Mouse (Mus musculus): Measurements from ENCODE around the gene Plcb1. TPM values are rescaled to one million over a fixed set of nuclear protein-coding genes. Genes with fewer than 3 reads are reported as not detected.
"Not testable (repeated sequence)": the region's sequence is repeated elsewhere in the genome, so short reads cannot be mapped to it uniquely, and the experiment has no call there.

Plcb1 gene
- polyA plus RNA-seq, 1 experiment from 2014 or later: 10.3 TPM

DNA sequence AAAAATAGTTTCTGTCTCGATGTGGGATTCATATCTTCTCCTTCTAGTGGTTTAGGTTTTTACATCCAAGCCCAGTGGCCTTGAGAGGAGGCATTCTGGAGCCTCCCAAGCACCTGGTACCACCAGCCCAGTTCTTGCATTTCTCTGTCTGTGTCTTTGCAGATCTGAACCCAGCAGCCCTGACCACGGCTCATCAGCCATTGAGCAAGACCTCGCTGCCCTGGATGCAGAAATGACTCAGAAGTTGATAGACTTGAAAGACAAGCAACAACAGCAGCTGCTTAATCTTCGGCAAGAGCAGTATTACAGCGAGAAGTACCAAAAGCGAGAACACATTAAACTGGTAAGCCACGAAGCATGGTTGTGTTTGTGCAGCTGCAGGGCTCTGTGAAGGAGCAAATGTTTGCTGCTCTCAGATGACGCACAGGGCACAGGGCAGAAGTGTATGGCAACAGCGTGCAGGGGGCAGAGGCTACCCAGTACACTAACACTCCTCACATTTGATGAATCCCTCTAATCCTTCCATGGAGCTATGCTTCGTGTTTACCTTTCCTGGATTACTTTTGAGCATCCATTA lies 584.5 kb downstream of the Plcb1 start:
- no peaks in the 10 kb centered on the region for H3K27me3 ChIP-seq
- H3K4me2 ChIP-seq (replicated peaks): no peak overlapping the region
- H3K4me3 ChIP-seq: no peak overlapping the region
- no peak overlapping the region for H3K27ac ChIP-seq (replicated peaks)
- no peaks in the 10 kb centered on the region for H3K9me3 ChIP-seq
- H3K9ac ChIP-seq (replicated peaks): no peak overlapping the region
- no peaks in the 10 kb centered on the region for H3K36me3 ChIP-seq
- ATAC-seq (ENCODE audit: low FRiP score, low read depth): no peak
- H3K4me1 ChIP-seq: no peaks in the 10 kb centered on the region
- WGBS: 60% methylated on average over 10 of the region's 10 CpGs

GRCm38 (mm10) chr2:135380796-135381195 lies 594.9 kb downstream of the Plcb1 start:
- H3K9me3 ChIP-seq; H3K36me3 ChIP-seq; H3K4me3 ChIP-seq; H3K9ac ChIP-seq (replicated peaks); ATAC-seq (ENCODE audit: low FRiP score, low read depth); H3K4me2 ChIP-seq (replicated peaks); H3K27ac ChIP-seq (replicated peaks); H3K27me3 ChIP-seq; H3K4me1 ChIP-seq: not testable (repeated sequence)
- 25% methylated on average over 7 of the region's 7 CpGs for WGBS

DNA sequence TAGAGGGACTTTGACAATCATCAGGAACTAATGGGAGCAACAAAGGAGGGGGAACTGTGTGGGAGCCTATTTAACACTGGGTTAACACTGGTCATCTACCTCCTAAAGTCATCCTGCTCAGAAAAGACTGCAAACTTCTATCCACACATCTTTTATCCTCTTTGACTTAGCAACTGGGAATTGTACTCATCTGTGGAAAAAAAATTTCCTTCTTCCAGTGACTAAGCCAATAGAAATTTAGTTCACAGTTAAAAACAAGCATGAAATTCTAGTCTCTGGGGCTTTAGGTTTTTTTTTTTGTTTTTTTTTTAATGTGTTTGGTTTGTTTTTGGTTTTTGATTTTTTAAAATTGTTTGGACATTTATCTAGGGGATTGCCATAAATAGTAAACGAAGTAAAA lies 595.5 kb downstream of the Plcb1 start:
- H3K4me3 ChIP-seq: no peak overlapping the region
- H3K9ac ChIP-seq (replicated peaks): no peak overlapping the region
- 0 out of 2 replicates have a peak, but pooled peaks cover 4% of the 10 kb centered on the region for H3K9me3 ChIP-seq
- no peaks in the 10 kb centered on the region for H3K4me1 ChIP-seq
- no peak overlapping the region for H3K27ac ChIP-seq (replicated peaks)
- no peaks in the 10 kb centered on the region for H3K36me3 ChIP-seq
- H3K4me2 ChIP-seq (replicated peaks): no peak overlapping the region
- no peaks in the 10 kb centered on the region for H3K27me3 ChIP-seq
- 78% methylated on average over 1 of the region's 1 CpGs for WGBS
- ATAC-seq (ENCODE audit: low FRiP score, low read depth): no peak

DNA sequence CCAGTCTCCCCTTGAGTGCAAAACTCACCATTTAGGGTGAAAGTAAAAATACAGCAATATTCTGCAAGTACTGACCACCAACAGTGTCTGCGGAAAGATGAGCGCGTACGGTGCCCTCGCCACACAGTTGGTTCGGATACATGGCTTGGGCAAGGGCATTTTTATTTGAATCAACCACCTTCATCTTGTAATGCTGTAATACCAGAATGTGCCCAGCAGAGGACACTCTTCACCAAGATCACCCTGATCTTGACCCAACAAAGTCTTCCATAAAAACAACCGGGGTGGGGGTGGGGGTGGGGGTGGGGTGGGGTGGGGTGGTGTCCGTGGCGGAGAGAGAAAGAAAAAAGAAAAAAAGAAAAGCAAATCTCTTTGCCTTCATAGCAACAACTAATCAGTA lies 602.1 kb downstream of the Plcb1 start:
- H3K4me1 ChIP-seq: no peaks in the 10 kb centered on the region
- H3K36me3 ChIP-seq: no peaks in the 10 kb centered on the region
- no peak overlapping the region for H3K4me3 ChIP-seq
- no peak overlapping the region for H3K9ac ChIP-seq (replicated peaks)
- no peaks in the 10 kb centered on the region for H3K9me3 ChIP-seq
- no peaks in the 10 kb centered on the region for H3K27me3 ChIP-seq
- WGBS: 57% methylated on average over 9 of the region's 9 CpGs
- H3K4me2 ChIP-seq (replicated peaks): no peak overlapping the region
- ATAC-seq (ENCODE audit: low FRiP score, low read depth): no peak
- no peak overlapping the region for H3K27ac ChIP-seq (replicated peaks)

DNA sequence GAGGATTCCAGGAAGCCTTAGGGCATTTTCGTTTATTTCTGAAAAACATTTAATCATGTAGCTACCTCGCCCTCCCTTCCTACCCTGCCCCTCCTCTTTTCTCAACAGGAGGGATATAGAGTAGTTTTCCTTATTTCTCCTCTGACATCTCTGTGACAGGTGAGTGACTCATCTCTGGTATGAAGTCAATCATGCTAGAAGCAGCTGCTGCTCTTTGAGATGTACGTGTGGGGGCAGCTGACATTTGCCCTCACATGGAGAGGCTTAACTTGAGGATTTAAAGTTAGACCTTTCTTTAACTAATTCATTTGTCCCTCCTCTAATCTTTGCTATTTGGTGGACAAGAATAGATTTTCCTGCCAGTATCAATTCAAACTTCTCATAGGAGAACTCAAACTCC lies 608.8 kb downstream of the Plcb1 start:
- Histone ChIP-seq H3K27ac (replicated peaks) (no peak overlapping the region), H3K36me3 (no peaks in the 10 kb centered on the region), H3K27me3 (no peaks in the 10 kb centered on the region), H3K4me1 (no peaks in the 10 kb centered on the region), H3K4me2 (replicated peaks) (no peak overlapping the region), H3K9me3 (no peaks in the 10 kb centered on the region), H3K4me3 (no peak overlapping the region), H3K9ac (replicated peaks) (no peak overlapping the region)
- ATAC-seq (ENCODE audit: low FRiP score, low read depth): no peak
- WGBS: 56% methylated on average over 3 of the region's 3 CpGs

DNA sequence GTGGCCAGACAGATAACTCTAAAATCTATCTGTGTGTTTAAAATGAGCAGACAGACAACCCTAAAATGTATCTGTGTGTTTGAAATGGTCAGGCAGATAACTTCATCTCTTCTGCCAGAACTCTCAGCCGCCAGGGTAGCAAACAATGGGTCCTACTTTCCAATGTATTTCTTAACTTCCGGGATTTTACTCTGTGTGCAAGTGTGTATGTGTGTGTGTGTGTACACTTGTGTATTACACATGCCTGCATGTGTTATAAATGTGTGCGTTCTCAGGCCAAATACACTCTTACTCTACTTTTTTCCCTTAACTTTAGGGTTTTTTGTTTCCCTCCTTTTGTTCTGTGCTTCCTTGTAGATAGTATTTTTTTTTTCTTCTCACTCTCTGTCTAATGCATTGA lies 610.5 kb downstream of the Plcb1 start:
- Histone ChIP-seq H3K4me1 (no peaks in the 10 kb centered on the region), H3K4me3 (no peak overlapping the region), H3K27ac (replicated peaks) (no peak overlapping the region), H3K36me3 (no peaks in the 10 kb centered on the region), H3K4me2 (replicated peaks) (no peak overlapping the region), H3K9ac (replicated peaks) (no peak overlapping the region), H3K9me3 (no peaks in the 10 kb centered on the region), H3K27me3 (no peaks in the 10 kb centered on the region)
- ATAC-seq (ENCODE audit: low FRiP score, low read depth): no peak
- WGBS: 89% methylated on average over 3 of the region's 3 CpGs

GRCm38 (mm10) chr2:135397970-135398369 lies 612.1 kb downstream of the Plcb1 start:
- Histone ChIP-seq H3K4me2 (replicated peaks) (no peak overlapping the region), H3K9me3 (no peaks in the 10 kb centered on the region), H3K9ac (replicated peaks) (no peak overlapping the region), H3K36me3 (no peaks in the 10 kb centered on the region), H3K4me1 (peaks cover under 1% of the 10 kb centered on the region; the same call in 1 of the 2 replicates), H3K27me3 (no peaks in the 10 kb centered on the region), H3K4me3 (no peak overlapping the region), H3K27ac (replicated peaks) (no peak overlapping the region)
- ATAC-seq (ENCODE audit: low FRiP score, low read depth): no peak
- 94% methylated on average over 2 of the region's 2 CpGs for WGBS

- H3K36me3 ChIP-seq: no peaks in the 10 kb centered on the region
- 87% methylated on average over 6 of the region's 6 CpGs for WGBS
- no peak for ATAC-seq (ENCODE audit: low FRiP score, low read depth)
Observed at GRCm38 (mm10) chr2:135399760-135400159, 613.9 kb downstream of the Plcb1 start.

GRCm38 (mm10) chr2:135402916-135403315 lies 617.0 kb downstream of the Plcb1 start:
- 9% methylated on average over 1 of the region's 1 CpGs for WGBS
- Histone ChIP-seq H3K4me2 (replicated peaks) (no peak overlapping the region), H3K4me1 (peaks cover 10% of the 10 kb centered on the region; the same call in 1 of the 2 replicates)

More at GRCm38 (mm10) chr2:135399760-135400159, 613.9 kb downstream of the Plcb1 start:
- Histone ChIP-seq H3K27me3 (no peaks in the 10 kb centered on the region), H3K4me2 (replicated peaks) (no peak overlapping the region), H3K4me3 (no peak overlapping the region), H3K9me3 (no peaks in the 10 kb centered on the region), H3K4me1 (peaks cover 10% of the 10 kb centered on the region; the same call in 1 of the 2 replicates), H3K9ac (replicated peaks) (no peak overlapping the region), H3K27ac (replicated peaks) (no peak overlapping the region)

DNA sequence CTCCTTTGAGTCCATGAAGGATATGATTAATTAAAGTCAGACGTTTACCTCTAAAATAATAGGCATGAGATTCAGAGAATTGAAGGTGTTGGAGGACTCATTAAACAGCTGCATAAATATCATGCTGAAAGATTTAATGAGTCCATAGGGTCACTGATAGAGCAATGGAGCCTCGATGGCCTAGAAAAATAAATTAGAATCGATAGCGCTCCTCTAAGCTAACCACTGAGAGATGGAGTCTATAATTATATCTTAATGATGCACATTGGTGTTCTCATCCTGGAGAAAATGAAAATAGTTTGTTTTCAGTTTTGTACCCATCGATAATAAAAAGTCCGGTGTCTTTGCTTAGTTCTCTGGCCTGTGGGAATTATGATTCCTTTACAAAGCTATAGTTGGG lies 617.5 kb downstream of the Plcb1 start:
- Histone ChIP-seq H3K4me1 (peaks cover 10% of the 10 kb centered on the region; the same call in 1 of the 2 replicates), H3K9ac (replicated peaks) (no peak overlapping the region), H3K27me3 (no peaks in the 10 kb centered on the region), H3K36me3 (no peaks in the 10 kb centered on the region), H3K4me2 (replicated peaks) (no peak overlapping the region), H3K9me3 (no peaks in the 10 kb centered on the region), H3K4me3 (no peak overlapping the region), H3K27ac (replicated peaks) (no peak overlapping the region)
- 62% methylated on average over 6 of the region's 6 CpGs for WGBS
- ATAC-seq (ENCODE audit: low FRiP score, low read depth): no peak

More at GRCm38 (mm10) chr2:135402916-135403315, 617.0 kb downstream of the Plcb1 start:
- no peaks in the 10 kb centered on the region for H3K9me3 ChIP-seq
- ATAC-seq (ENCODE audit: low FRiP score, low read depth): no peak
- no peak overlapping the region for H3K27ac ChIP-seq (replicated peaks)
- H3K27me3 ChIP-seq: no peaks in the 10 kb centered on the region
- no peak overlapping the region for H3K4me3 ChIP-seq
- no peaks in the 10 kb centered on the region for H3K36me3 ChIP-seq
- H3K9ac ChIP-seq (replicated peaks): no peak overlapping the region

GRCm38 (mm10) chr2:135404095-135404494 lies 618.2 kb downstream of the Plcb1 start:
- 23% methylated on average over 1 of the region's 1 CpGs for WGBS
- no peak overlapping the region for H3K27ac ChIP-seq (replicated peaks)
- H3K4me1 ChIP-seq: peaks cover 15% of the 10 kb centered on the region
- H3K4me3 ChIP-seq: no peak overlapping the region
- H3K27me3 ChIP-seq: no peaks in the 10 kb centered on the region
- no peak for ATAC-seq (ENCODE audit: low FRiP score, low read depth)
- no peak overlapping the region for H3K4me2 ChIP-seq (replicated peaks)
- H3K9ac ChIP-seq (replicated peaks): no peak overlapping the region
- no peaks in the 10 kb centered on the region for H3K9me3 ChIP-seq
- H3K36me3 ChIP-seq: no peaks in the 10 kb centered on the region

DNA sequence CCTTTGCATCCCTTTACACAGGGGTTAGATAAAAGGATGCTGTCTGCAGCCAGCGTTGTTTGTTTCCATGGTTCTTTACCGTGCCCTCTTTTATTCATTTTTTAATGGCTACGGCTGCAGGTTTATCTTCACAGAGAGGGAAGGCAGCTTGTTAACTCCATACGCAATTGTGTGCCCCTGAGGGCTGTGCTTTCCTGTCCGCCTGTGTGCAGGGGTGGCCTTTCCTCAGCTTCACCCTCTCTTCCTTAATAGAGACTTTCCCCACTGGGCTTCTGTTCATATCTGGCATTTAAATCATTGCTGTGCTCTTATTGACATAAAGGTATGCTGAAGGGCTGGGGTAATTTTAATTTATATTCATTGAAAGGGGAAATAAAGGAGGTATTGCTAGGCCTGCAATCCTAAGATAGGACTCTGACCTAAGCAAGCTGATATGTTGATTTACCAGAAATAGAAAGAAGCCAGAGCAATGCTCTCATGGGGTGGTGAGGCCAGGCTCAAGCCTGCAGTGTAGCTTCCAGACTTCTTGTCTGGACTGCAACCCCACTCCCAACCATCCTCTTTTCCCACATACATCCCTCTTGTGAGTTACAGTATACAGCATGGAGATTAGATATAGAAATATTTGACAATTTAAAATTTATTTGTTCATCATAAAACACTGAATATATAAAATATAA lies 623.7 kb downstream of the Plcb1 start:
- Histone ChIP-seq H3K27ac (replicated peaks) (peak overlapping the region; percentile 68), H3K9me3 (no peaks in the 10 kb centered on the region), H3K4me2 (replicated peaks) (no peak overlapping the region), H3K36me3 (no peaks in the 10 kb centered on the region), H3K27me3 (no peaks in the 10 kb centered on the region), H3K9ac (replicated peaks) (no peak overlapping the region), H3K4me3 (no peak overlapping the region), H3K4me1 (peaks cover 11% of the 10 kb centered on the region)
- peak; percentile 65 for ATAC-seq (ENCODE audit: low FRiP score, low read depth)
- 22% methylated on average over 5 of the region's 5 CpGs for WGBS

All from midbrain, embryonic 12.5 days (tissue).